Mouse (Mus musculus): ENCODE results near the gene Plekha7. TPM values are rescaled to one million over a fixed set of nuclear protein-coding genes. Genes with fewer than 3 reads are reported as not detected.

The Plekha7 gene
- polyA plus RNA-seq, 1 experiment from 2014 or later = 25.7 TPM

- H3K4me1 ChIP-seq (ENCODE audit: control insufficient read depth, insufficient read depth, low read length) = peaks cover 9% of the 10 kb centered on the region
- H3K4me2 ChIP-seq = no peak overlapping the region
- no peaks in the 10 kb centered on the region for H3K36me3 ChIP-seq (ENCODE audit: control insufficient read depth, insufficient read depth, low read length)
- no peak overlapping the region for H3K27ac ChIP-seq (ENCODE audit: low read depth, low read length)
- H3K9ac ChIP-seq (ENCODE audit: low read depth, low read length) = no peak overlapping the region
- no peaks in the 10 kb centered on the region for H3K27me3 ChIP-seq (ENCODE audit: control insufficient read depth, insufficient read depth, low read length)
- ATAC-seq (replicated peaks; ENCODE audit: insufficient number of reproducible peaks, low FRiP score, low TSS enrichment) = no peak
- no peaks in the 10 kb centered on the region for H3K9me3 ChIP-seq (replicated peaks; ENCODE audit: control insufficient read depth, low read length)
- H3K4me3 ChIP-seq (ENCODE audit: low read depth, low read length) = no peak overlapping the region
- 71% methylated on average over 3 of the region's 3 CpGs for WGBS (ENCODE audit: insufficient replicate concordance)
These were observed 56.7 kb downstream of the Plekha7 start for GRCm38 (mm10) chr7:116251516-116251915.

- peaks cover 30% of the 10 kb centered on the region for H3K4me1 ChIP-seq (ENCODE audit: control insufficient read depth, insufficient read depth, low read length)
- no peak overlapping the region for H3K27ac ChIP-seq (ENCODE audit: low read depth, low read length)
- no peaks in the 10 kb centered on the region for H3K36me3 ChIP-seq (ENCODE audit: control insufficient read depth, insufficient read depth, low read length)
These were observed 59.6 kb downstream of the Plekha7 start for GRCm38 (mm10) chr7:116248536-116248935.

GRCm38 (mm10) chr7:116247377-116247729 is 60.8 kb downstream of the Plekha7 start:
- H3K4me3 ChIP-seq (ENCODE audit: low read depth, low read length) = peak overlapping the region; percentile 22
- no peaks in the 10 kb centered on the region for H3K36me3 ChIP-seq (ENCODE audit: control insufficient read depth, insufficient read depth, low read length)
- H3K27me3 ChIP-seq (ENCODE audit: control insufficient read depth, insufficient read depth, low read length) = no peaks in the 10 kb centered on the region
- H3K4me2 ChIP-seq = peak overlapping the region; percentile 63
- H3K9ac ChIP-seq (ENCODE audit: low read depth, low read length) = no peak overlapping the region
- WGBS (ENCODE audit: insufficient replicate concordance) = 8% methylated on average over 6 of the region's 7 CpGs
- peaks cover 30% of the 10 kb centered on the region for H3K4me1 ChIP-seq (ENCODE audit: control insufficient read depth, insufficient read depth, low read length)
- ATAC-seq (replicated peaks; ENCODE audit: insufficient number of reproducible peaks, low FRiP score, low TSS enrichment) = no peak
- H3K27ac ChIP-seq (ENCODE audit: low read depth, low read length) = peak overlapping the region; percentile 84
- H3K9me3 ChIP-seq (replicated peaks; ENCODE audit: control insufficient read depth, low read length) = no peaks in the 10 kb centered on the region

More at GRCm38 (mm10) chr7:116248536-116248935, 59.6 kb downstream of the Plekha7 start:
- Histone ChIP-seq H3K4me3 (ENCODE audit: low read depth, low read length) (no peak overlapping the region), H3K27me3 (ENCODE audit: control insufficient read depth, insufficient read depth, low read length) (no peaks in the 10 kb centered on the region), H3K9ac (ENCODE audit: low read depth, low read length) (no peak overlapping the region), H3K9me3 (replicated peaks; ENCODE audit: control insufficient read depth, low read length) (no peaks in the 10 kb centered on the region), H3K4me2 (no peak overlapping the region)
- 89% methylated on average over 11 of the region's 11 CpGs for WGBS (ENCODE audit: insufficient replicate concordance)
- no peak for ATAC-seq (replicated peaks; ENCODE audit: insufficient number of reproducible peaks, low FRiP score, low TSS enrichment)

- H3K4me2 ChIP-seq = peak overlapping the region; percentile 63
- 11% methylated on average over 14 of the region's 15 CpGs for WGBS (ENCODE audit: insufficient replicate concordance)
- ATAC-seq (replicated peaks; ENCODE audit: insufficient number of reproducible peaks, low FRiP score, low TSS enrichment) = 0 out of 2 replicates have a peak, but pooled peaks have one; percentile 27
- H3K9ac ChIP-seq (ENCODE audit: low read depth, low read length) = peak overlapping the region; percentile 54
- no peaks in the 10 kb centered on the region for H3K36me3 ChIP-seq (ENCODE audit: control insufficient read depth, insufficient read depth, low read length)
- peak overlapping the region; percentile 22 for H3K4me3 ChIP-seq (ENCODE audit: low read depth, low read length)
- no peaks in the 10 kb centered on the region for H3K9me3 ChIP-seq (replicated peaks; ENCODE audit: control insufficient read depth, low read length)
- H3K27me3 ChIP-seq (ENCODE audit: control insufficient read depth, insufficient read depth, low read length) = no peaks in the 10 kb centered on the region
- peaks cover 30% of the 10 kb centered on the region for H3K4me1 ChIP-seq (ENCODE audit: control insufficient read depth, insufficient read depth, low read length)
- peak overlapping the region; percentile 84 for H3K27ac ChIP-seq (ENCODE audit: low read depth, low read length)
These were observed 61.3 kb downstream of the Plekha7 start for GRCm38 (mm10) chr7:116246696-116247376.

GRCm38 (mm10) chr7:116245815-116246695 is 62.1 kb downstream of the Plekha7 start:
- Histone ChIP-seq H3K27ac (ENCODE audit: low read depth, low read length) (peak overlapping the region; percentile 84), H3K9ac (ENCODE audit: low read depth, low read length) (peak overlapping the region; percentile 54)
- ATAC-seq (replicated peaks; ENCODE audit: insufficient number of reproducible peaks, low FRiP score, low TSS enrichment) = no peak

GRCm38 (mm10) chr7:116244302-116245165 is 63.6 kb downstream of the Plekha7 start:
- H3K27ac ChIP-seq (ENCODE audit: low read depth, low read length) = peak overlapping the region; percentile 75

More at GRCm38 (mm10) chr7:116245815-116246695, 62.1 kb downstream of the Plekha7 start:
- Histone ChIP-seq H3K9me3 (replicated peaks; ENCODE audit: control insufficient read depth, low read length) (no peaks in the 10 kb centered on the region), H3K4me3 (ENCODE audit: low read depth, low read length) (peak overlapping the region; percentile 22; the same call in 1 of the 2 replicates), H3K4me1 (ENCODE audit: control insufficient read depth, insufficient read depth, low read length) (peaks cover 37% of the 10 kb centered on the region), H3K27me3 (ENCODE audit: control insufficient read depth, insufficient read depth, low read length) (no peaks in the 10 kb centered on the region), H3K36me3 (ENCODE audit: control insufficient read depth, insufficient read depth, low read length) (no peaks in the 10 kb centered on the region), H3K4me2 (peak overlapping the region; percentile 63)
- 23% methylated on average over 15 of the region's 15 CpGs for WGBS (ENCODE audit: insufficient replicate concordance)

GRCm38 (mm10) chr7:116242810-116243209 is 65.4 kb downstream of the Plekha7 start:
- H3K4me2 ChIP-seq = no peak overlapping the region
- no peak overlapping the region for H3K27ac ChIP-seq (ENCODE audit: low read depth, low read length)
- no peaks in the 10 kb centered on the region for H3K9me3 ChIP-seq (replicated peaks; ENCODE audit: control insufficient read depth, low read length)
- peaks cover 7% of the 10 kb centered on the region; the same call in 1 of the 2 replicates for H3K27me3 ChIP-seq (ENCODE audit: control insufficient read depth, insufficient read depth, low read length)
- H3K4me3 ChIP-seq (ENCODE audit: low read depth, low read length) = no peak overlapping the region
- H3K9ac ChIP-seq (ENCODE audit: low read depth, low read length) = no peak overlapping the region
- WGBS (ENCODE audit: insufficient replicate concordance) = 69% methylated on average over 3 of the region's 3 CpGs
- H3K4me1 ChIP-seq (ENCODE audit: control insufficient read depth, insufficient read depth, low read length) = peaks cover 53% of the 10 kb centered on the region
- ATAC-seq (replicated peaks; ENCODE audit: insufficient number of reproducible peaks, low FRiP score, low TSS enrichment) = no peak
- H3K36me3 ChIP-seq (ENCODE audit: control insufficient read depth, insufficient read depth, low read length) = no peaks in the 10 kb centered on the region

More at GRCm38 (mm10) chr7:116244302-116245165, 63.6 kb downstream of the Plekha7 start:
- H3K9me3 ChIP-seq (replicated peaks; ENCODE audit: control insufficient read depth, low read length) = no peaks in the 10 kb centered on the region
- peaks cover 40% of the 10 kb centered on the region for H3K4me1 ChIP-seq (ENCODE audit: control insufficient read depth, insufficient read depth, low read length)
- no peak overlapping the region for H3K4me3 ChIP-seq (ENCODE audit: low read depth, low read length)
- ATAC-seq (replicated peaks; ENCODE audit: insufficient number of reproducible peaks, low FRiP score, low TSS enrichment) = peak; percentile 56
- no peaks in the 10 kb centered on the region for H3K27me3 ChIP-seq (ENCODE audit: control insufficient read depth, insufficient read depth, low read length)
- H3K36me3 ChIP-seq (ENCODE audit: control insufficient read depth, insufficient read depth, low read length) = no peaks in the 10 kb centered on the region
- no peak overlapping the region for H3K4me2 ChIP-seq
- WGBS (ENCODE audit: insufficient replicate concordance) = 17% methylated on average over 7 of the region's 7 CpGs
- H3K9ac ChIP-seq (ENCODE audit: low read depth, low read length) = no peak overlapping the region

- no peak for ATAC-seq (replicated peaks; ENCODE audit: insufficient number of reproducible peaks, low FRiP score, low TSS enrichment)
- H3K4me3 ChIP-seq (ENCODE audit: low read depth, low read length) = no peak overlapping the region
- H3K36me3 ChIP-seq (ENCODE audit: control insufficient read depth, insufficient read depth, low read length) = no peaks in the 10 kb centered on the region
- peak overlapping the region; percentile 32; the same call in 1 of the 2 replicates for H3K4me2 ChIP-seq
- peaks cover 54% of the 10 kb centered on the region for H3K4me1 ChIP-seq (ENCODE audit: control insufficient read depth, insufficient read depth, low read length)
- no peak overlapping the region for H3K27ac ChIP-seq (ENCODE audit: low read depth, low read length)
- 48% methylated on average over 7 of the region's 7 CpGs for WGBS (ENCODE audit: insufficient replicate concordance)
- H3K27me3 ChIP-seq (ENCODE audit: control insufficient read depth, insufficient read depth, low read length) = peaks cover 18% of the 10 kb centered on the region
- no peaks in the 10 kb centered on the region for H3K9me3 ChIP-seq (replicated peaks; ENCODE audit: control insufficient read depth, low read length)
- 0 out of 2 replicates have a peak overlapping the region, but pooled peaks have one; percentile 23 for H3K9ac ChIP-seq (ENCODE audit: low read depth, low read length)
These were observed 66.6 kb downstream of the Plekha7 start for GRCm38 (mm10) chr7:116241601-116242000.
